Mouse (Mus musculus): ENCODE measurements around the gene Tnfrsf21. TPM values are rescaled to one million over a fixed set of nuclear protein-coding genes. Genes with fewer than 3 reads are reported as not detected.
A peak's percentile ranks its signal among the peaks of the same experiment; 100 is the strongest.

Gene Tnfrsf21
- polyA plus RNA-seq, 1 experiment from 2014 or later: 45.3 TPM

- WGBS: 54% methylated on average over 7 of the region's 7 CpGs
- Histone ChIP-seq H3K9ac (ENCODE audit: low read length) (no peak overlapping the region), H3K9me3 (replicated peaks; ENCODE audit: control insufficient read depth, low read length) (no peaks in the 10 kb centered on the region), H3K4me1 (ENCODE audit: control insufficient read depth, insufficient read depth, low read length) (no peaks in the 10 kb centered on the region), H3K4me3 (ENCODE audit: low read depth, low read length) (no peak overlapping the region), H3K27ac (ENCODE audit: low read depth, low read length) (no peak overlapping the region), H3K27me3 (replicated peaks; ENCODE audit: control insufficient read depth, insufficient read depth, low read length) (no peaks in the 10 kb centered on the region), H3K36me3 (ENCODE audit: control insufficient read depth, insufficient read depth, low read length) (peaks cover 14% of the 10 kb centered on the region; the same call in 1 of the 2 replicates), H3K4me2 (ENCODE audit: low read length) (no peak overlapping the region)
- ATAC-seq: no peak; the same call in 1 of the 2 replicates
- peak; percentile 37 for DNase-seq (ENCODE audit: low spot score)
Measured at GRCm38 (mm10) chr17:43068846-43069553, 52.6 kb downstream of the Tnfrsf21 start.

- Histone ChIP-seq H3K36me3 (ENCODE audit: control insufficient read depth, insufficient read depth, low read length) (peaks cover 4% of the 10 kb centered on the region; the same call in 1 of the 2 replicates), H3K4me3 (ENCODE audit: low read depth, low read length) (no peak overlapping the region), H3K27ac (ENCODE audit: low read depth, low read length) (no peak overlapping the region), H3K4me1 (ENCODE audit: control insufficient read depth, insufficient read depth, low read length) (no peaks in the 10 kb centered on the region), H3K9me3 (replicated peaks; ENCODE audit: control insufficient read depth, low read length) (no peaks in the 10 kb centered on the region), H3K4me2 (ENCODE audit: low read length) (no peak overlapping the region), H3K27me3 (replicated peaks; ENCODE audit: control insufficient read depth, insufficient read depth, low read length) (no peaks in the 10 kb centered on the region), H3K9ac (ENCODE audit: low read length) (no peak overlapping the region)
- no peak for ATAC-seq
- no peak for DNase-seq (ENCODE audit: low spot score)
- 90% methylated on average over 2 of the region's 2 CpGs for WGBS
Measured at GRCm38 (mm10) chr17:43070946-43071345, 54.6 kb downstream of the Tnfrsf21 start.

- H3K27ac ChIP-seq (ENCODE audit: low read depth, low read length): no peak overlapping the region
- no peaks in the 10 kb centered on the region for H3K4me1 ChIP-seq (ENCODE audit: control insufficient read depth, insufficient read depth, low read length)
- no peak overlapping the region for H3K9ac ChIP-seq (ENCODE audit: low read length)
- H3K27me3 ChIP-seq (replicated peaks; ENCODE audit: control insufficient read depth, insufficient read depth, low read length): no peaks in the 10 kb centered on the region
- H3K4me2 ChIP-seq (ENCODE audit: low read length): no peak overlapping the region
- ATAC-seq (no peak), DNase-seq (ENCODE audit: low spot score) (no peak)
- H3K36me3 ChIP-seq (ENCODE audit: control insufficient read depth, insufficient read depth, low read length): peaks cover 4% of the 10 kb centered on the region; the same call in 1 of the 2 replicates
- H3K4me3 ChIP-seq (ENCODE audit: low read depth, low read length): no peak overlapping the region
- H3K9me3 ChIP-seq (replicated peaks; ENCODE audit: control insufficient read depth, low read length): no peaks in the 10 kb centered on the region
- 75% methylated on average over 11 of the region's 11 CpGs for WGBS
Measured at GRCm38 (mm10) chr17:43072142-43072786, 55.9 kb downstream of the Tnfrsf21 start.

DNA sequence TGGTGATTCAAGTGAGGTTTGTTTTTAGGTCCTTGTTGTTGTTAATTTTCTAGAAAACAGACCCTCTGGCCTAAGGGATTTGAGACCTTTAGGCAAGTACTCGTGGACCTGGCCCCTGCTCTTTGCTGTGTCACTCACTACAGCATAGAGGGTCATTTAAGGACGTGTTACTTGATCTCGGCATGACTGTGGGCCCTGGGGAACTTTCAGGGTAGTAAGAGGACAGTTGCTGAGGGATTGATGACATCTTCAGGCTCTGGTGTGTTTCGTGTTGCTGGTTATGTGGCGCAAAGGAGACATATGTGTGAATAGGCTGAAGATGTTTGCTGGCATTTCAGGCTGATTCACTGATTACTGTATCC, 56.4 kb downstream of the Tnfrsf21 start:
- H3K4me2 ChIP-seq (ENCODE audit: low read length): no peak overlapping the region
- no peaks in the 10 kb centered on the region for H3K4me1 ChIP-seq (ENCODE audit: control insufficient read depth, insufficient read depth, low read length)
- H3K9me3 ChIP-seq (replicated peaks; ENCODE audit: control insufficient read depth, low read length): no peaks in the 10 kb centered on the region
- H3K36me3 ChIP-seq (ENCODE audit: control insufficient read depth, insufficient read depth, low read length): peaks cover under 1% of the 10 kb centered on the region; the same call in 1 of the 2 replicates
- no peak overlapping the region for H3K9ac ChIP-seq (ENCODE audit: low read length)
- H3K4me3 ChIP-seq (ENCODE audit: low read depth, low read length): no peak overlapping the region
- H3K27ac ChIP-seq (ENCODE audit: low read depth, low read length): no peak overlapping the region
- ATAC-seq (no peak), DNase-seq (ENCODE audit: low spot score) (no peak)
- WGBS: 86% methylated on average over 5 of the region's 5 CpGs
- H3K27me3 ChIP-seq (replicated peaks; ENCODE audit: control insufficient read depth, insufficient read depth, low read length): no peaks in the 10 kb centered on the region

GRCm38 (mm10) chr17:43074391-43074790, 58.0 kb downstream of the Tnfrsf21 start:
- Histone ChIP-seq H3K27me3 (replicated peaks; ENCODE audit: control insufficient read depth, insufficient read depth, low read length) (no peaks in the 10 kb centered on the region), H3K4me3 (ENCODE audit: low read depth, low read length) (no peak overlapping the region), H3K9me3 (replicated peaks; ENCODE audit: control insufficient read depth, low read length) (no peaks in the 10 kb centered on the region), H3K36me3 (ENCODE audit: control insufficient read depth, insufficient read depth, low read length) (no peaks in the 10 kb centered on the region; the same call in 1 of the 2 replicates), H3K27ac (ENCODE audit: low read depth, low read length) (no peak overlapping the region), H3K4me2 (ENCODE audit: low read length) (no peak overlapping the region), H3K4me1 (ENCODE audit: control insufficient read depth, insufficient read depth, low read length) (no peaks in the 10 kb centered on the region), H3K9ac (ENCODE audit: low read length) (no peak overlapping the region)
- ATAC-seq (no peak), DNase-seq (ENCODE audit: low spot score) (no peak)
- WGBS: 70% methylated on average over 5 of the region's 5 CpGs

DNA sequence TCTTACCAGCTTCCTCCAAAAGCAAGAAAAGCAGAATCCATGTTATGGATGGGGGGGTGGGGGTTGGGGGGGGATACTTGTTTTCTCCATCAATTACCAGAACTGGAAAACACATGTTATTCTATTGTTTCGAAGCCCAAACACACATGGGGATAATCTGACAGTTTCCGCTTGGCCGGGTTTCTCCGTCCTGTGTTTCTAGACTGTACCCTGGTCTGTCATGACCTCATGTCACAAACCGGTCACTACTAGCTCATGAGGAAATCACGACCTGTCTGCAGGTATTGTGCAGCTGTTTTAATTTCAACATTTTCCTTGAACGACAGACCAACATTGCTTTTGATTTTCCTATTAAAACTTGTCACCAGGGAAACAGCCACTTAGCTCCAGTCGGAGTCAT, 58.7 kb downstream of the Tnfrsf21 start:
- Histone ChIP-seq H3K9ac (ENCODE audit: low read length) (no peak overlapping the region), H3K4me2 (ENCODE audit: low read length) (no peak overlapping the region), H3K4me1 (ENCODE audit: control insufficient read depth, insufficient read depth, low read length) (peaks cover under 1% of the 10 kb centered on the region; the same call in 1 of the 2 replicates), H3K4me3 (ENCODE audit: low read depth, low read length) (no peak overlapping the region), H3K36me3 (ENCODE audit: control insufficient read depth, insufficient read depth, low read length) (no peaks in the 10 kb centered on the region; the same call in 1 of the 2 replicates), H3K27ac (ENCODE audit: low read depth, low read length) (no peak overlapping the region), H3K9me3 (replicated peaks; ENCODE audit: control insufficient read depth, low read length) (no peaks in the 10 kb centered on the region), H3K27me3 (replicated peaks; ENCODE audit: control insufficient read depth, insufficient read depth, low read length) (no peaks in the 10 kb centered on the region)
- no peak for DNase-seq (ENCODE audit: low spot score)
- WGBS: 74% methylated on average over 8 of the region's 8 CpGs
- ATAC-seq: no peak

GRCm38 (mm10) chr17:43075937-43076336, 59.6 kb downstream of the Tnfrsf21 start:
- no peak overlapping the region for H3K27ac ChIP-seq (ENCODE audit: low read depth, low read length)
- H3K4me3 ChIP-seq (ENCODE audit: low read depth, low read length): no peak overlapping the region
- no peak overlapping the region for H3K4me2 ChIP-seq (ENCODE audit: low read length)
- no peak overlapping the region for H3K9ac ChIP-seq (ENCODE audit: low read length)
- no peaks in the 10 kb centered on the region; the same call in 1 of the 2 replicates for H3K36me3 ChIP-seq (ENCODE audit: control insufficient read depth, insufficient read depth, low read length)
- 89% methylated on average over 8 of the region's 8 CpGs for WGBS
- ATAC-seq: no peak
- H3K27me3 ChIP-seq (replicated peaks; ENCODE audit: control insufficient read depth, insufficient read depth, low read length): no peaks in the 10 kb centered on the region
- H3K9me3 ChIP-seq (replicated peaks; ENCODE audit: control insufficient read depth, low read length): no peaks in the 10 kb centered on the region
- DNase-seq (ENCODE audit: low spot score): no peak
- H3K4me1 ChIP-seq (ENCODE audit: control insufficient read depth, insufficient read depth, low read length): peaks cover 2% of the 10 kb centered on the region

DNA sequence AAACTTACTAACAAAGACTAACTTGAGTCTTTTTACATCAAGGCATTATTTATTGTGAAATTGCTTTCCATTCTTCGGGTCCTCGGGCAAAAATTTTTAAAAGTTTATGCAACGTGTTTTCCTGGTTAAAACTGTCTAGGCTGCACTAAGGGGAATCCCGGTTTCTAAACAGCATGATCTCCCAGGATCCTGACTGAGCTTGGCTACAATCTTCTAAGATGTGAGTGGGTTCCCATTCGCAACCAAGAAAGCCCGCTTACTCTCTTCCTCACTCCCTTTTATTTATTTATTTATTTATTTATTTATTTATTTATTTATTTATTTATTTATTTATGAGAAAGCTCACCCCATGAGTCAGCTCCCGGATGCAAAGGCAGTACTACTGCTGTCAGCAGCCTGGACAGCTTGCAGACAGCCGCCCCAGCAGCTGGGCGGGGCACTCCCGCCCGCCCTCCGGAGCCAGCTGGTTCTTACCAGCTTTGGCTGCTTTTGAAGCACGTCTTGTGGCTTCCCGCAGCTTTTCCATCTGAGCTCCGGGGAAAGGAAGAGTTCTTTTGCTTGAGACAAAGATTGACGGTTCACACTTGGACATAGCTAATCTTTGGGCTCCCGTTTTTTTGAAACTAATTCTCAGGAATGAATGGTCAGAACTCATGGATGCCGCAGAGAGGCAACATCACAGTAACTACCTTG, 60.6 kb downstream of the Tnfrsf21 start:
- no peak overlapping the region for H3K4me3 ChIP-seq (ENCODE audit: low read depth, low read length)
- peak overlapping the region; percentile 1; the same call in 1 of the 2 replicates for H3K4me2 ChIP-seq (ENCODE audit: low read length)
- ATAC-seq (peak; percentile 92), DNase-seq (ENCODE audit: low spot score) (peak; percentile 91)
- H3K4me1 ChIP-seq (ENCODE audit: control insufficient read depth, insufficient read depth, low read length): peaks cover 2% of the 10 kb centered on the region
- H3K27me3 ChIP-seq (replicated peaks; ENCODE audit: control insufficient read depth, insufficient read depth, low read length): no peaks in the 10 kb centered on the region
- H3K9ac ChIP-seq (ENCODE audit: low read length): no peak overlapping the region
- no peaks in the 10 kb centered on the region for H3K36me3 ChIP-seq (ENCODE audit: control insufficient read depth, insufficient read depth, low read length)
- H3K27ac ChIP-seq (ENCODE audit: low read depth, low read length): no peak overlapping the region
- WGBS: 29% methylated on average over 18 of the region's 18 CpGs
- H3K9me3 ChIP-seq (replicated peaks; ENCODE audit: control insufficient read depth, low read length): no peaks in the 10 kb centered on the region
